Mouse (Mus musculus) heart, adult 2 months (tissue): ENCODE data around the gene Tescl. TPM values are rescaled to one million over a fixed set of nuclear protein-coding genes. Genes with fewer than 3 reads are reported as not detected.

Source experiments
- DNase-seq, 2 experiments: peaks; one replicate each; pipeline ENCODE4 v3.0.0; 2021
- H3K27ac ChIP-seq: fragments of 200-600 bp; 2 replicates; pipeline ENCODE4 v1.8.1; 2022
- H3K27me3 ChIP-seq: fragments of 200-500 bp; 2 replicates; pipeline ENCODE4 v1.6.1; 2012; ENCODE audit warnings: mild to moderate bottlenecking, low read length, inconsistent platforms, mixed read lengths; ENCODE audit not compliant: control insufficient read depth, insufficient read depth
- H3K36me3 ChIP-seq: fragments of 200-500 bp; 2 replicates; pipeline ENCODE4 v1.6.1; 2012; ENCODE audit warnings: low read length, inconsistent platforms; ENCODE audit not compliant: control insufficient read depth, insufficient read depth
- H3K4me1 ChIP-seq: fragments of 200-500 bp; 2 replicates; pipeline ENCODE4 v1.6.1; 2011; ENCODE audit warnings: low read length; ENCODE audit not compliant: control insufficient read depth, insufficient read depth
- H3K4me3 ChIP-seq: fragments of 200-600 bp; 2 replicates; pipeline ENCODE4 v1.8.1; 2022
- H3K79me2 ChIP-seq: fragments of 200-500 bp; replicated peaks from 2 replicates; pipeline ENCODE4 v1.6.1; 2012; ENCODE audit warnings: mild to moderate bottlenecking, inconsistent platforms, low read length, moderate library complexity, mixed read lengths; ENCODE audit not compliant: control insufficient read depth, insufficient read depth
- H3K9ac ChIP-seq: fragments of 200-500 bp; 2 replicates; pipeline ENCODE4 v1.6.1; 2012; ENCODE audit warnings: low read depth, mild to moderate bottlenecking, control low read depth, inconsistent platforms, low read length, mixed read lengths
- CTCF ChIP-seq: fragments of 200-600 bp; IDR thresholded peaks from 2 replicates; pipeline ENCODE4 v1.8.1; 2022; ENCODE audit warnings: antibody characterized with exemption, mild to moderate bottlenecking, moderate library complexity
- EP300 ChIP-seq: fragments of 200-500 bp; IDR thresholded peaks from 2 replicates; pipeline ENCODE4 v1.6.1; 2011; ENCODE audit warnings: low read depth, low read length, control low read depth; ENCODE audit not compliant: insufficient read depth
- POLR2A ChIP-seq: fragments of 200-500 bp; IDR thresholded peaks from 2 replicates; pipeline ENCODE4 v1.6.1; 2011; ENCODE audit warnings: mild to moderate bottlenecking, low read depth, low read length, control low read depth; ENCODE audit not compliant: insufficient read depth
- WGBS: fragments of 180-500 bp; shearing (Covaris S2); methylation state at CpG from one replicate; pipeline ENCODE4 v1.1.7; 2018; 5-methylcytosine and 5-hydroxymethylcytosine counted together
- intact Hi-C: fragments of 180-260 bp; cut with DNase I; formaldehyde crosslinking; loops from one replicate; pipeline ENCODE4 v1.15.1; 2025
- polyA plus RNA-seq: library from polyadenylated mRNA; depleted of rRNA; stranded (reverse); fragments of >200 nt; gene quantifications from 2 replicates; pipeline ENCODE4 v1.2.3, GENCODE M21; 2012
- total RNA-seq, 2 experiments: library from RNA; stranded (reverse); gene quantifications; 2 replicates each; pipeline ENCODE4 v1.2.3; 2021

Gene Tescl
- total and polyA plus RNA-seq, 3 experiments: 0.66 TPM; not detected in 2

DNA sequence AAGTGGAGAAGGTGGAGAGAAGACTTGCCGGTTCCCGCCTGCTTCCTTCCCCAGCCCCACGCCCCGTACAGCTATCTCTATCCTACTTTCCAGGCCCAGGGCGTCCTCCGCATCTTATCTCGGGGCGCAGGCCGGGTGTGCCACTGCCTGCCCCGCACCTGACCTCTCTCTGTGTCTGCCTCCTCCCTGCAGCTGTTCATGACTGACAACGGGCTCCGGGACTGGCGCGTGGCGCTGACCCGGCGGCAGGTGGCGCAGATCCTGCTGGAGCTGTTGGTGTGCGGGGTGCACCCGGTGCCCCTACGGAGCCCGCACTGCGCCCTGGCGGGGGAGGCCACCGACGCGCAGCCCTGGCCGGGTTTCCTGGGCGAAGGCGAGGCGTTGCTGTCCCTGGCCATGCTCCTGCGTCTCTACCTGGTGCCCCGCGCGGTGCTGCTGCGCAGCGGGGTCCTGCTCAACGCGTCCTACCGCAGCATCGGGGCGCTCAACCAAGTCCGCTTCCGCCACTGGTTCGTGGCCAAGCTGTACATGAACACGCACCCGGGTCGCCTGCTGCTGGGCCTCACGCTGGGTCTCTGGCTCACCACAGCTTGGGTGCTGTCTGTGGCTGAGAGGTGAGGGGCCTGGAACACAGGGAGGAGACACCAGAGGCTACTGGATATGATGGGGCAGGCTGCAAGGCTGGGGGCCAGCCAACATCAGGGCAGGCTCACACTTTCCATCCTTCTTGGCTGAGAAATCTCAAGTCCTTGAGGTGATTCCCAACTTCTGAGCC is 43.5 kb upstream of the Tescl start:
- peaks cover 3% of the 10 kb centered on the region for H3K27me3 ChIP-seq
- H3K79me2 ChIP-seq: no peaks in the 10 kb centered on the region
- H3K27ac ChIP-seq: no peak overlapping the region
- no peak for TF ChIP-seq EP300
- no peak for TF ChIP-seq POLR2A
- peak; percentile 64 for TF ChIP-seq CTCF
- 6% methylated on average over 49 of the region's 49 CpGs for WGBS
- H3K9ac ChIP-seq: 0 out of 2 replicates have a peak overlapping the region, but pooled peaks have one; percentile 14
- H3K4me1 ChIP-seq: peaks cover 4% of the 10 kb centered on the region
- peak overlapping the region; percentile 24; the same call in 1 of the 2 replicates for H3K4me3 ChIP-seq
- H3K36me3 ChIP-seq: no peaks in the 10 kb centered on the region
- DNase-seq: peak; percentile 55 to 59
- intact Hi-C loops: no loop called here

DNA sequence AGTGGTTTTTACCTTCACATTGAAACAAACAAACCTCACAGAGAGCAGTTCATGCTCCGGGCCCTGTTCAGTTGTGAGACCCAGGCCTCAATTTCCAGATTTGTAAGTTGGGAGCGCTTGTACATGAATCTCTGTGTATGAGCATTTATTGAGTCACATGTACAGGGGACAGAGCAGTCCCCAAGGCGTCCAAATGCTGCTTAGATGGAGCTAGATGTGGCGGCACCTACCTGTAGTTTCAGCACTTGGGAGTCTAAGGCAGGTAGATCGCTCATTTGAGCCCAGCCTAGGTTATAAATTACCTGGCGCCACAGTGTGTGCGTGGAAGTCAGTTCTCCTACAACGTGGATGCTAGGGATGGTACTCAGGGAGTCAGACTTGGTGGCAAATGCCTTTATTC is 42.7 kb upstream of the Tescl start:
- WGBS: 86% methylated on average over 8 of the region's 8 CpGs
- Histone ChIP-seq H3K79me2 (no peaks in the 10 kb centered on the region), H3K27me3 (peaks cover 3% of the 10 kb centered on the region), H3K4me1 (peaks cover 4% of the 10 kb centered on the region), H3K36me3 (no peaks in the 10 kb centered on the region), H3K9ac (no peak overlapping the region), H3K4me3 (no peak overlapping the region), H3K27ac (no peak overlapping the region)
- TF ChIP-seq EP300 (no peak), POLR2A (no peak), CTCF (no peak)
- intact Hi-C loops: no loop called here
- no peak for DNase-seq

DNA sequence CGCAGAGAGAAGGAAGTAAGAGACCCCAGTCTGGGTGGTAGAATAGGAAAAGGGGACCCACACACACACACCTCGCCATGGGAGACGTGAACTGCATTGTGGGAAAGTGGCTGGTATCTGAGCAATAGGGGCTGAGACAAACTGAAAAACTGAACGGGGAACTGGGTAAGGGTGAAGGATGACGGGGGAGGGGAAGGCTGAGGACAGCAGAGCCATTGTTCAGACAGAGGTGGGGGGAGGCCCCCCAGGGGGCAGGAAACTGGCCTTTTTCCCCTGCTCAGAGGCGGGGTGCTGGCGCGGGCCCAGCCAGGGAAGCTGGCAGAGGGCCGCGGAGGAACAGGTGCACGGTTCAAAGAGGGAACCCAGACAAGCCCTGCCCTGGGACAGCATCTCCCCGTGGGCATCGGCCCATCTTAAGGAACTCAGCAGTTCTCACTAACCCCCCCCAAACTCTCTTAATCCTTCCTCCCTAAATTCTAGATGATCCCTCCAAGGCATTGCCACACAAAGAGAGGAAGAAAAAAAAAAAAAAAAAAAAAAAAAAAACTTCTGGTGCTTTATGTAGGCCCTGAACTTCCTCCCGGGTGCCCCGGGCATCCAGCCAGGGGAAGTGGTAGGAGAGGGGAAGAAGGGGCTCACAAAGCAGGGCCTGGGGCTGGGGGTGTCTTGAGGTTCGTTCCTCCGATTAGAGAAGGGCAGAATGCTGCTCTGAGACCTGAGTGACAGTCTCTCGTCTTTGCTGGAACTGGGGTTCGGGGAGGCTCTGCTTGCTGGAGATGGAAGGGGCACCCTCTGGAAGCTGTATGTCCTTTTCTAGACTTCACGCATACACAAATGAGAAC is 40.0 kb upstream of the Tescl start:
- Histone ChIP-seq H3K4me1 (peaks cover 4% of the 10 kb centered on the region), H3K27ac (no peak overlapping the region), H3K36me3 (no peaks in the 10 kb centered on the region), H3K79me2 (no peaks in the 10 kb centered on the region), H3K9ac (no peak overlapping the region), H3K4me3 (no peak overlapping the region), H3K27me3 (peaks cover 3% of the 10 kb centered on the region)
- DNase-seq: peak; percentile 55 to 71
- intact Hi-C loops: no loop called here
- TF ChIP-seq POLR2A (no peak), EP300 (no peak), CTCF (no peak)
- 21% methylated on average over 20 of the region's 20 CpGs for WGBS

DNA sequence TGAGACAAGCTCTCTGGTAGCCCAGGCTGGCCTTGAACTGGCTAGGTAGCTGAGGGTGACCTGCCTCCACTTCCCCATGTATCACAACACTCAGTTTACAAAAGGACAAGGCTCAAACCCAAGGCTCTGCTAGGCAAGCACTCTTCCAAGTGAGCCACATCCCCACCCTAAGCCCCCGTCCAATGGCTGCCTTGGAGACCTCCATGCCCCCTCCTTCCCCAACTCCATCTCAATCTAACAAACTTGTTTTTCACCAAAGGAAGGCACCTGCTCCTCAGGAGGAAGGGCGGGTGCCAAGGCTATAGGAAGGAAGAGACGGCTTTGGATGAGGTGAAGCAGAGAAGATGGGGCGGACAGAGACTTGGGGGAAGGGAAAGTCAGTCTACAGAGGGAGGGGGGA is 39.0 kb upstream of the Tescl start:
- intact Hi-C loops: no loop called here
- 42% methylated on average over 4 of the region's 4 CpGs for WGBS
- Histone ChIP-seq H3K27me3 (peaks cover 3% of the 10 kb centered on the region), H3K4me1 (peaks cover 4% of the 10 kb centered on the region), H3K9ac (no peak overlapping the region), H3K27ac (no peak overlapping the region), H3K79me2 (no peaks in the 10 kb centered on the region), H3K36me3 (no peaks in the 10 kb centered on the region), H3K4me3 (no peak overlapping the region)
- TF ChIP-seq POLR2A (no peak), CTCF (no peak), EP300 (no peak)
- no peak for DNase-seq

DNA sequence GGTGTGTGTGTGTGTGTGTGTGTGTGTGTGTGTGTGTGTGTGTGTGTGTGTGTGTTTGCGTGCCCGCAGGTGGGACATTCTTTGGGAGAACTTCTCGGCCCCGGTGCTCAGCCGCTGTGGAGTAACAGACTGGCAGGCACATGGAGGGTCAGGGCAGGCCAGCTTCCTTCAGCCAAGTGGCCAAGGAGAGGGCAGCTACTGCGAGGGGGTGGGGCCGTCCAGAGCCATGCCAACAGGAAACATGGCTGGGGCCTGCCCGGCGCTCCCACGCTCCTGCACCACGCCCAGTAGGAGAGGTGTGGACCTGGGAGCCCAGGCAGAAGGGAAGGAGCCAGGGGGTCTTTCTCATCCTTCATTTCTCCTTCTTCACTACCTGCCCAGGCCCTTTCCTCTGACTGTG is 38.6 kb upstream of the Tescl start:
- TF ChIP-seq EP300 (no peak), CTCF (no peak), POLR2A (no peak)
- no peak overlapping the region for H3K27ac ChIP-seq
- DNase-seq: peak in 1 of 2 experiments; percentile 44
- H3K27me3 ChIP-seq: peaks cover under 1% of the 10 kb centered on the region; the same call in 1 of the 2 replicates
- H3K9ac ChIP-seq: no peak overlapping the region
- intact Hi-C loops: no loop called here
- no peak overlapping the region for H3K4me3 ChIP-seq
- H3K36me3 ChIP-seq: no peaks in the 10 kb centered on the region
- peaks cover 4% of the 10 kb centered on the region for H3K4me1 ChIP-seq
- no peaks in the 10 kb centered on the region for H3K79me2 ChIP-seq
- WGBS: 49% methylated on average over 11 of the region's 11 CpGs

DNA sequence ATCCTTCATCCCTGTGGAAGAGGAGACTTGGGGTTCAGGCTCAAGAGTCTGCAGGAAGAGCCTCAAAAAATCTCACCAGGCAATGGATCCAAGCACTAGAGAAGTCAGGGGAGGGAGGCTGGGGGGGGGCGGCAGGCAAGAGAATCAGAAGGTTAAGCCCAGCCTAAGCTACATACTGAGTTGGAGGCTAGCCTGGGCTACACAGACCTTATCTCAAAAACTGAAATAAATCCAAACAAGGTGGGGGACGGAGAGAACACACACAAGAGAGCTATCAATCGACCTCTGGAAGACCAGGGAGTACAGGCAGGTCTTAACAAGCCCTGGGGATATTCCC is 38.0 kb upstream of the Tescl start:
- no peak overlapping the region for H3K9ac ChIP-seq
- no peak for TF ChIP-seq CTCF
- TF ChIP-seq EP300: no peak
- TF ChIP-seq POLR2A: no peak
- H3K27ac ChIP-seq: no peak overlapping the region
- H3K79me2 ChIP-seq: no peaks in the 10 kb centered on the region
- no peak overlapping the region for H3K4me3 ChIP-seq
- peaks cover 4% of the 10 kb centered on the region for H3K4me1 ChIP-seq
- WGBS: 67% methylated on average over 3 of the region's 3 CpGs
- H3K27me3 ChIP-seq: no peaks in the 10 kb centered on the region
- H3K36me3 ChIP-seq: no peaks in the 10 kb centered on the region
- DNase-seq: no peak
- intact Hi-C loops: no loop called here
